Mouse (Mus musculus): ENCODE data around the gene Use1. TPM values are rescaled to one million over a fixed set of nuclear protein-coding genes. Genes with fewer than 3 reads are reported as not detected.

Gene Use1
- total RNA-seq, 1 experiment from 2014 or later: 160 TPM

- peak; percentile 42 for ATAC-seq (ENCODE audit: extremely low read depth, insufficient number of reproducible peaks, low FRiP score, poor library complexity, severe bottlenecking)
These were observed 9.2 kb downstream of the Use1 start for GRCm38 (mm10) chr8:71375581-71376422.

DNA sequence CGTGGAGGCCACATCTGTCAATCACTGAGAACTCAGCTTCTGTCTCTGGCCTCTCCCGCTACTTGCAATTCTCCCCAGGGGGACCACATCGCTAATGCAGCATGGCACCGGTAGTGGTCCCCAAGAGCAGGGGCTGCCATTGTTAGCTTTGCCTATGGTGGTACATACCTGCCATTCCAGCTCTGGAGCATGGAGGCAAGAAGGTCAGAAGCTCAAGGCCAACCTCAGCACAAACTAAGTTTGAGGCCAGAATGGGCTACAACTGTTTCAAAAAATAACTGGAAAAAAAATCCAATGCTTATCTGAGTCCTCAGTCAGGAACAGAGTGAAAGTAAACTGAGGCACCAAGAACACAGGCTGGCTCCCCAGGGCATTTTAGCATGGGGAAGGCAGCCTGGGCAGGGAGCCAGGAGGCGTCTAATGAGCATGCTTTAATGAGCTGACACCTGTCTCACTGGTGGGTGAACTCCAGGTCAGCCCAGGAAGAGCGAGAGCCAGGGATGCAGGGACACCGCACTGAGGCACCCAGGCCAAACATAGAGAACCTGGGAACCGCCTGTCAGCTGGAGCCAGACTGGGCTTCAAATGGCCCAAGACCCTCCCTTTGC, 9.9 kb downstream of the Use1 start:
- ATAC-seq (ENCODE audit: extremely low read depth, insufficient number of reproducible peaks, low FRiP score, poor library complexity, severe bottlenecking): no peak

DNA sequence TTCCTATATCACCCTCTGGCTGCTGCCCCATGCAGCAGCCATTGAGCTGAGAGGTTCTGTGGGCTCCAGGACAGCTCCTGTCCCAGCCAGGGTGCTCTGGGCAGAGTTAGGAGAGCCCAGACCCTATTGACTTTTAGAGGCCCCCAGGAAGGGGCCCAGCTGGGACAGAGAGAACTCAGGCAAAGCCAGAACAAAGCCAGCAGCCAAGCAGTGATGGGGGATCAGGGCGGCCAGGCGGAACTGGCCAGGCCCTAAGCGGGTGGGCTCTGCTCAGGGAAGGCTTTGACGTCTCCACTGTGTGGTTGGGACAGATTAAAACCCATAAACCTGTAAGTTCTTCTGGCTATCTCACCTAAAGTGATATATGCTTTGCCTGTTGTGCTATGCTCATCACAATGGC, 12.4 kb downstream of the Use1 start:
- ATAC-seq (ENCODE audit: extremely low read depth, insufficient number of reproducible peaks, low FRiP score, poor library complexity, severe bottlenecking): no peak

- no peak for ATAC-seq (ENCODE audit: extremely low read depth, insufficient number of reproducible peaks, low FRiP score, poor library complexity, severe bottlenecking)
These were observed 12.9 kb downstream of the Use1 start for GRCm38 (mm10) chr8:71379512-71380075.

DNA sequence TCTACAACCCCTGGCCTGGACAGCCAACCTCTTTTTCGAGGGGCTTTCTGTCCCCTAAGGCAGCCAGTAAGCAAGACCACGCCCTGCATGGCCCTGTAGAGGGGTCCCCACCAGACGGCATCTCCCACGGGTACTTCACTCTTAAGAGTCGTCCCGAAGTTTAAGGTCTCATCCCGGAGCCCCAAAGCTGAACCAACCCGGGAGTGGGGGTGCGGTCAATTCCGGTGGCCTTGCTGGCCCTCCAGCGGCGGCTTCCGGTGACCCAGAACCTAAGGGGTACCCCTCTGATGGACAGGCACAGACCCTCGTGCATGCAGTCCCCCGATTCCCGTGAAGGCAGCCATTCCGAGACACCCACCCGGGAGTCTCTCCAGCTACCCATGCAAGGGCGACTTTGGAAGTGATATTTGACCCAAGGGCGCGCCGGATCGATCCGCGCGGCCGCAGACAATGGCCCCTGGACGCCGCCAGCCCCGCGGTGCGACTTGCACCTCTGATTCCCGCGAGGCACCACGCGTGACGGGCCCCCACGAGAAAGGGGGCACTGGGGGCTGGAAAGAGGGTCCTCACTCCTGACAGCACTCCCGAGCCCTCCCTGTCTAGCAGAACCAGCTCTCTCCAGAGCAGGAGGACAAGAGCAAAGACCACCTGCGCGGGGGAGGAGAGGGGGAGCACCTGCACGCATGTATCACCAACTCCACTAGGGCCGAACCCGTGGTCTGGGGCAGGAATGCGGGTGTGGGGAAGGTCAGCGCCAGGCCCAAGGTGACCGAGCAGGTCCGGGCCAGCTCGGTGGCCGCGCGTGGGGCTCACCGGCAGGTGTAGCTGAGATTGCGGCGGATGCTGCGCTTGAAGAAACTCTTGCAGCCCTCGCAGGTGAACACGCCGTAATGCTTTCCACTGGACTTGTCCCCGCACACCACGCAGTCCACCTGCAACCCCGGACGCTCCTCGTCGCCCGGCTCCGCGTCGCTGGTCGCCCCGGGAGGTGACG, 13.8 kb downstream of the Use1 start:
- no peak for ATAC-seq (ENCODE audit: extremely low read depth, insufficient number of reproducible peaks, low FRiP score, poor library complexity, severe bottlenecking)

- no peak for ATAC-seq (ENCODE audit: extremely low read depth, insufficient number of reproducible peaks, low FRiP score, poor library complexity, severe bottlenecking)
These were observed 14.8 kb downstream of the Use1 start, which contains the start of gene Nr2f6 for GRCm38 (mm10) chr8:71381421-71381970. Gene Nr2f6, minus strand, starts transcription at chr8:71381960.

GRCm38 (mm10) chr8:71381971-71382961, 15.6 kb downstream of the Use1 start:
- peak; percentile 66 for ATAC-seq (ENCODE audit: extremely low read depth, insufficient number of reproducible peaks, low FRiP score, poor library complexity, severe bottlenecking)

GRCm38 (mm10) chr8:71383396-71383795, 16.7 kb downstream of the Use1 start:
- no peak for ATAC-seq (ENCODE audit: extremely low read depth, insufficient number of reproducible peaks, low FRiP score, poor library complexity, severe bottlenecking)

DNA sequence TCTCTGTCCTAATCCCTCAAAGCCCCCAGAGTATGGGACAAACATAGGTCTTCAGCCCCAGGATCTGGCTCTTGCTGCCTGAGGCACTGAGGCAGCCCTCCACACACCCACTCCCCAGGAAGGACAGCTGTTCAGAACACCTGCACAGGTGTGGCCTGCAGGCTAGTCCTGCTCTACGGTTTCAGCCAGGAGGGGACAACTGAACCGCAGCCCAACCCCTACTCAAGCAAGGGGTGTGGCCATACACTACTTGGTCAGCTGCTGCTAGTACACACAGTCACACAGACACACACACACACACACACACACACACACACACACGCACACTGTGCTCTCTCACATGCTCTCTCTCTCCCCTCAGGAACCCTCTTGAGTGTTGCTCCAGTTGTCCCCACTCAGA, 17.2 kb downstream of the Use1 start:
- ATAC-seq (ENCODE audit: extremely low read depth, insufficient number of reproducible peaks, low FRiP score, poor library complexity, severe bottlenecking): no peak

DNA sequence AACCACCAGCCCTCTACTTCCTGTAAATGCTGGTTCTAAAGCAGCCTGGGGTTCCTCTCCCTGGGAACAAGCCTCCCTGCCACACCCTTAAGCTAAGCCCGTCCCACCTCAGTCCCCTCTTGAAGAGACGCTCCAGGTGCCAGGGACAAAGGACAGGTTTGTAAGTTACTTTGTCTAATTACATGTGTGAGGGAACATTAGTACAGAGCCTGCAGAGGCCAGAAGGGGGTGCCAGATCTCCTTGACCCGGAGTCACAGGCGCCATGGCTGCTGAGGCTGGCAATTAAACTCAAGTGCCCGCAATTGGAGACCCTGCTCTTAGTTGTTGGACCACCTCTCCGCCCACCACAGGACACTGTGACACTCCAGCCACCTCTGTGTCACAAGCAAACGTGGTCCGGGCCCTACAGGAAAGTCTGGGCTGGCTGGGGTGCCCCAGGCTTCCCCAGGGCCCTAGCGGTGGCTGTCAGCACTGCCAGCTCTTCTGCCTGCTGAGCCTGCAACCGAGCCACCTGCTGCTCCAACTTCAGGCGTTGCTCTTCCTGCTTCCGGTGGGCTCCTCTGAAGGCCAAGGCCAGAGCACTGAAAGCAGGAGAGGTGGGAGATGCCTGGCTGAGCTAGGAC, 18.7 kb downstream of the Use1 start:
- ATAC-seq (ENCODE audit: extremely low read depth, insufficient number of reproducible peaks, low FRiP score, poor library complexity, severe bottlenecking): no peak

- no peak for ATAC-seq (ENCODE audit: extremely low read depth, insufficient number of reproducible peaks, low FRiP score, poor library complexity, severe bottlenecking)
These were observed 21.6 kb downstream of the Use1 start for GRCm38 (mm10) chr8:71388267-71388666.

DNA sequence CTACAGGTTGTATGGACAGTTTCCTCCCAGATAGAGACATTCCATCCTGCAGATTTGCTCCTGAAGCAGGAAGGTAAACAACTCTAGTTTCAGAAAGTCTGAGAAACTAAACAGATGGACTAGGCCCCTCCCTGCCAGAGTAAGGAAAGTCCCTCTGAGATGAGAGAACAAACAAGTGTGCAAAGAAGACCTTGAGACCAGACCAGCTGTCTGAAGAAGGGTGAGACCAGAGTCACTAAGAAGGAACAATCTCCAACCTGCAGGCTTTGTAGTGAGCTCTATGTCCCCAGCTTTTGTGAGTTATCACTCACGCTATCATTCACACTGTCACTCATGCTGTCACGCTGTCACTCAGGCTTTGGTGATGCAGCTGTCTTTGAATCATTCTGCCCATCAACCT, 25.0 kb downstream of the Use1 start:
- ATAC-seq (ENCODE audit: extremely low read depth, insufficient number of reproducible peaks, low FRiP score, poor library complexity, severe bottlenecking): no peak

DNA sequence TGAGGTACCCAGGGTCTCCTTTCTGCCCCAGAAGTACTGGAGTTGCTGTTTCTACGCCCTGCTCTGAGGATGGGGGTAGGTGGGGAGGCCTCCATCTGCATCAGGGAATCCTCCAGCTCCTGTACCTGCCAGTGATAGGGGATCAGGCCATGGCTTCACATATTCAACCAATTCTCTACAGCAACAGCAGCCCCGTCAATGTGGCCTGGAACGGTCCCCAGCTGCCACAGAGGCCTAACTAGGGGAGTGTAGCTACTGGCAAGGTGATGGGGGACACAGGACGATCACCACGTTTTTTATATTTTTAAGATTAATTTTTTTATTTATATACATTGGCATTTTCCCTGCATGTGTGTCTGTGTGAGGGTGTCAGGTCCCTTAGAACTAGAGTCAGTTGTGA, 25.7 kb downstream of the Use1 start:
- no peak for ATAC-seq (ENCODE audit: extremely low read depth, insufficient number of reproducible peaks, low FRiP score, poor library complexity, severe bottlenecking)

DNA sequence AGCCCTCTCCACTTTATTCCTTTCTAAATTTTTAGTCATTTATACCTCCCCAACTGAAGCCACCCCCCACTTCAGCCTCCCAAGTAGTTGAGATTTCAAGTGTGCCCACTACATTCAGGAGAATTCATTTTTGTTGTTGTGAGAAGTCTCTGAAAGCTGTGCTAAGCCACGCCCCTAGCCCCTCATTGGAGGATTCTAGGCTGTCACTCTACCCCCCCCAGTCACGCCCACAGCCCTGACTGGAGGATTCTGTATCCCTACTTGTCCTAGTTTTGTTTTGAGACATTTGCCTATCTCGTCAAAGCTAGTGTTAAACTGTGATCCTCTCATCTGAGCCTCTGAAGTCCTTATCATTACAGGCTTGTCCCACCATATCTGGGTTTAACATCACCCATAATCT, 26.2 kb downstream of the Use1 start:
- no peak for ATAC-seq (ENCODE audit: extremely low read depth, insufficient number of reproducible peaks, low FRiP score, poor library complexity, severe bottlenecking)

GRCm38 (mm10) chr8:71394481-71394880, 27.8 kb downstream of the Use1 start:
- no peak for ATAC-seq (ENCODE audit: extremely low read depth, insufficient number of reproducible peaks, low FRiP score, poor library complexity, severe bottlenecking)

DNA sequence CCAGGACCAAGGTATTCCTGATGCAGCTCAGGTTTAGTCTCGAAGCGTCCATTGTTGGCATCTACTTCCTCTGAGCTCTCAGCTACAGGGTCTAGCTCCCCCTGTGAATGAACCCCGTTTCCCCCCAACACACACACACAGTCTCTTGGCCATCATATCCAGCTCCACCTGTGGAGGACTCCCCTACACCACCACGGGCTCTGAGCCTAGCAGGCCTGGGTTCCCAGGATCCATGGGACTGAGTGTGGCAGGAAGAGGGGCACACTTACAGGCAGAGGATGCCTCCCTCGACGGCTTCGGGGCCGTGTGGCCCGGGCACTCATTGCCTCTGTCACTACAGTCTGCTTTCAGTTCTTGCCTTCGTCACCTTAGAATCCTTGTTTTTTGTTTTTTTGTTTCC, 28.4 kb downstream of the Use1 start:
- ATAC-seq (ENCODE audit: extremely low read depth, insufficient number of reproducible peaks, low FRiP score, poor library complexity, severe bottlenecking): no peak

GRCm38 (mm10) chr8:71395629-71396028, 29.0 kb downstream of the Use1 start, which contains the start of gene Ushbp1:
Gene Ushbp1, minus strand, starts transcription at chr8:71395802.
- ATAC-seq (ENCODE audit: extremely low read depth, insufficient number of reproducible peaks, low FRiP score, poor library complexity, severe bottlenecking): no peak

Data from neutrophil, adult 5-6 weeks (primary cell).